Mouse (Mus musculus): ENCODE results near the gene Pomgnt2. TPM values are rescaled to one million over a fixed set of nuclear protein-coding genes. Genes with fewer than 3 reads are reported as not detected.

Gene Pomgnt2
- polyA plus RNA-seq, 1 experiment from 2014 or later, result 25.1 TPM

Other genes with a start within 250 kb of the Pomgnt2 start
- gene Zfp651, start 237.8 kb downstream of the Pomgnt2 start, polyA plus RNA-seq (2015; fragmentation: Nextera tagmentation; extraction: Ambion mirVana), result 18.2 and 19.2 TPM in 2 replicates
- 0.95 and 2.0 TPM in 2 replicates for gene Klhl40, start 219.5 kb downstream of the Pomgnt2 start, polyA plus RNA-seq (2015; fragmentation: Nextera tagmentation; extraction: Ambion mirVana)
- 0.10 and 0.37 TPM in 2 replicates for gene Hhatl, start 204.6 kb downstream of the Pomgnt2 start, polyA plus RNA-seq (2015; fragmentation: Nextera tagmentation; extraction: Ambion mirVana)
- gene Ccdc13, start 157.6 kb downstream of the Pomgnt2 start, polyA plus RNA-seq (2015; fragmentation: Nextera tagmentation; extraction: Ambion mirVana), result 2.8 and 3.0 TPM in 2 replicates
- gene Higd1a, start 138.7 kb downstream of the Pomgnt2 start, polyA plus RNA-seq (2015; fragmentation: Nextera tagmentation; extraction: Ambion mirVana), result 129 and 150 TPM in 2 replicates
- gene Ackr2, start 98.8 kb downstream of the Pomgnt2 start, polyA plus RNA-seq (2015; fragmentation: Nextera tagmentation; extraction: Ambion mirVana), result 1.2 and 1.4 TPM in 2 replicates
- gene Cyp8b1, start 80.8 kb downstream of the Pomgnt2 start, polyA plus RNA-seq (2015; fragmentation: Nextera tagmentation; extraction: Ambion mirVana), result not detected in 2 replicates
- gene Fam198a, start 46.1 kb downstream of the Pomgnt2 start, polyA plus RNA-seq (2015; fragmentation: Nextera tagmentation; extraction: Ambion mirVana), result 2.8 and 3.5 TPM in 2 replicates
- gene Snrk, start 120.2 kb upstream of the Pomgnt2 start, polyA plus RNA-seq (2015; fragmentation: Nextera tagmentation; extraction: Ambion mirVana), result 60.2 and 62.8 TPM in 2 replicates

Measured in neural tube, embryonic 13.5 days (tissue).